Mouse (Mus musculus) bone marrow, adult 2 months (tissue): ENCODE measurements around the gene Myd88. TPM values are rescaled to one million over a fixed set of nuclear protein-coding genes. Genes with fewer than 3 reads are reported as not detected.

Experiments
- H3K27ac ChIP-seq: fragments of 200-500 bp; 2 replicates; pipeline ENCODE4 v1.5.1; 2012; ENCODE audit warnings: low read depth, mild to moderate bottlenecking, control low read depth, inconsistent platforms, low read length; ENCODE audit not compliant: control insufficient read depth, poor library complexity, insufficient read depth
- H3K4me1 ChIP-seq: fragments of 200-500 bp; 2 replicates; pipeline ENCODE4 v1.6.1; 2011; ENCODE audit warnings: low read length; ENCODE audit not compliant: control insufficient read depth, insufficient read depth
- H3K4me3 ChIP-seq: fragments of 200-500 bp; replicated peaks from 2 replicates; pipeline ENCODE3; 2011; ENCODE audit warnings: mild to moderate bottlenecking, low read depth, low read length, control low read depth; ENCODE audit not compliant: control insufficient read depth
- CTCF ChIP-seq: fragments of 200-500 bp; IDR thresholded peaks from 2 replicates; pipeline ENCODE4 v1.5.1; 2011; ENCODE audit warnings: low read length, control low read depth; ENCODE audit not compliant: control insufficient read depth, insufficient read depth
- POLR2A ChIP-seq: fragments of 200-500 bp; IDR thresholded peaks from 2 replicates; pipeline ENCODE4 v1.6.1; 2011; ENCODE audit warnings: low read depth, mild to moderate bottlenecking, control low read depth, low read length, borderline replicate concordance; ENCODE audit not compliant: control insufficient read depth
- WGBS: fragments of 180-500 bp; shearing (Covaris S2); methylation state at CpG from one replicate; pipeline ENCODE4 v1.1.7; 2018; 5-methylcytosine and 5-hydroxymethylcytosine counted together
- polyA plus RNA-seq: library from polyadenylated mRNA; stranded (reverse); fragments of >200 nt; gene quantifications from 2 replicates; pipeline ENCODE4 v1.2.4, GENCODE M21; 2011; ENCODE audit warnings: low replicate concordance; ENCODE audit not compliant: missing spikeins, insufficient read depth, insufficient read length

The Myd88 gene
- polyA plus RNA-seq, 1 experiment, result 26.2 TPM

DNA sequence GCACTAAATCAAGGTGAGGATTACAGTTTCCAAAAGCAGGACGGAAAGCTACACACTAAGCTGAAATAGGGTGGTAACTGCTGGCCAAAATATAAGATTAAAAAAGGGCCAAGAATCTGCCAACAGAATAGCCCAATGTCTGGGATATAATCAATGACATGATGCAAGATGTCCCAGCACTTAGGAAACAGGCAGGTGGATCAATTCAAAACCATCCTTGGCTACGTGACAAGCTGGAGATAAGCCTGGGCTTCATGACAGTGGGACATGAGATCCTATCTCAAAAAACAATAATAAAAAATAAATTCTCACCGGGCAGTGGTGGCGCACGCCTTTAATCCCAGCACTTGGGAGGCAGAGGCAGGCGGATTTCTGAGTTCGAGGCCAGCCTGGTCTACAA is 35.3 kb downstream of the Myd88 start:
- WGBS, result 92% methylated on average over 7 of the region's 7 CpGs
- TF ChIP-seq POLR2A (no peak), CTCF (no peak)
- H3K4me3 ChIP-seq, result no peak overlapping the region
- no peaks in the 10 kb centered on the region for H3K4me1 ChIP-seq
- H3K27ac ChIP-seq, result no peak overlapping the region

DNA sequence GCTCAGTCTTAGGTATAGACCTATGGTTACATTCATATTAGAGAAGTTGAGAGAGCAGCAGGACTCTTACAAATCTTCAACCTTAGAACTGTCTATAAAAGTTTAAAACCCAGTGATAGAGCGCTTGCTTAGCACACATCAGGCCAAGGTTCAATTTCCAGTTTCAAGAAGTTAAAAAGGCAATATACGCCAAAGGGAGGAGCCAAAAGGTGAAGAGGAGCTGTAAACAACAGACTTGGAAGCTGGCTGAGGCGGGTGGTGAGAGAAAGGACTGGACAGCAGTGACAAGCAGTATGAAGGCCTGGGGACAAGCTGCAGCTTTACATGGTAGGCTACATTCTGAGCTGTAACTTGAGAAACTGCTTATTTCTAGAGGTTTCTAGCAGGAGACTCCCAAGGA is 42.6 kb downstream of the Myd88 start:
- no peak overlapping the region for H3K27ac ChIP-seq
- 87% methylated on average over 3 of the region's 3 CpGs for WGBS
- TF ChIP-seq CTCF (no peak), POLR2A (no peak)
- H3K4me1 ChIP-seq, result no peaks in the 10 kb centered on the region
- H3K4me3 ChIP-seq, result no peak overlapping the region

DNA sequence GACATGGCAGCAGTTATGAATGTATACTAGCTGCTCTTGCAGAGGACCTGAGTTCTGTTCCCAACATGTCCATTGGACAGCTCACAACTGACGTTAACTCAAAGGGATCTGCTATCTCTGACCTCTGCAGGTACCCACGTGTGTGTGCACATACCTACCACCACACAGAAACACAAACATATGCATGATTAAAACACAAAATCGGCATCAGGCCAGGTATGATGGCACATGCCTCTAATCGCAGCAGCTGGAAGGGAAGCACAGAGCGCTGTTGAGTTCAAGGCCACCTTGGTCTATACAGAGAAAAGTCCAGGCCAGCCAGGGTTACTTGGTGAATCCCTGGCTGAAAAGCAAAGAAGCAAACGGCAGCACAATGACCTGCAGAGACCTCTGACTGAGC is 43.5 kb downstream of the Myd88 start:
- no peak overlapping the region for H3K4me3 ChIP-seq
- WGBS, result 88% methylated on average over 6 of the region's 6 CpGs
- no peak for TF ChIP-seq POLR2A
- no peak for TF ChIP-seq CTCF
- H3K27ac ChIP-seq, result no peak overlapping the region
- H3K4me1 ChIP-seq, result no peaks in the 10 kb centered on the region

DNA sequence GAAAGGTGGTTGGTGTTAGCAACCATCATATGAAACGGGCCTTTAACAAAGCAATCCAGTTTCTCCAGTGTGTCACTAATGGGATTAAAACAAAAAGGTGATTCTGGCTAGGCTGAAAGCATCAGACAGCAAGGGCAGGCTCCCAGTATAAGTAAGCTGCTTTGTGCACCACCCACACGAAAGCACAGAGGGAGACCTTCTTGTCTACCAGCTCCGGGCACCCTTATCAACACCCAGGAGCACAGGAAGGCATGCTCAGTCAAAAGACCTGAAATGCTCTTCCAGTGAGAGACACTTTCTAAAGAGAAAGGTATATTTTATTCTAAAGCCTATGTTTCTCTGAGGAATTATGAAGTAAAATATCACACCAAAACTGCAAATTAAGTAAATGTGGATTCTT is 50.4 kb downstream of the Myd88 start:
- 79% methylated on average over 3 of the region's 3 CpGs for WGBS
- TF ChIP-seq CTCF (no peak), POLR2A (no peak)

More for the DNA sequence above, 50.4 kb downstream of the Myd88 start:
- no peak overlapping the region for H3K4me3 ChIP-seq
- H3K4me1 ChIP-seq, result no peaks in the 10 kb centered on the region
- H3K27ac ChIP-seq, result no peak overlapping the region

Other genes with a start within 250 kb of the Myd88 start
- 2.6 TPM in 2 replicates for gene Plcd1, start 247.9 kb downstream of the Myd88 start, polyA plus RNA-seq
- gene Dlec1, start 238.9 kb downstream of the Myd88 start, polyA plus RNA-seq, result 2.5 TPM in 1 of 2 replicates, not detected in the other
- 2.0 and 2.3 TPM in 2 replicates for gene Acaa1b, start 184.3 kb downstream of the Myd88 start, polyA plus RNA-seq
- not detected in 2 replicates for gene Gm47289, start 182.2 kb downstream of the Myd88 start, polyA plus RNA-seq
- not detected in 2 replicates for gene Slc22a13, start 132.3 kb downstream of the Myd88 start, polyA plus RNA-seq
- 16.7 and 19.3 TPM in 2 replicates for gene Oxsr1, start 19.0 kb downstream of the Myd88 start, polyA plus RNA-seq
- gene Acaa1a, start 1.7 kb downstream of the Myd88 start, polyA plus RNA-seq, result 25.2 and 53.7 TPM in 2 replicates
- 1.5 and 2.3 TPM in 2 replicates for gene Xylb, start 16.0 kb upstream of the Myd88 start, polyA plus RNA-seq
- 2.0 and 8.0 TPM in 2 replicates for gene Slc22a14, start 24.1 kb upstream of the Myd88 start, polyA plus RNA-seq
- gene Acvr2b, start 60.7 kb upstream of the Myd88 start, polyA plus RNA-seq, result 0.47 and 2.8 TPM in 2 replicates
- gene Exog, start 103.5 kb upstream of the Myd88 start, polyA plus RNA-seq, result 2.3 and 3.2 TPM in 2 replicates
- gene Scn5a, start 237.6 kb upstream of the Myd88 start, polyA plus RNA-seq, result not detected in 2 replicates